Mouse (Mus musculus): ENCODE data around the gene Ice2.

Ice2 gene

DNA sequence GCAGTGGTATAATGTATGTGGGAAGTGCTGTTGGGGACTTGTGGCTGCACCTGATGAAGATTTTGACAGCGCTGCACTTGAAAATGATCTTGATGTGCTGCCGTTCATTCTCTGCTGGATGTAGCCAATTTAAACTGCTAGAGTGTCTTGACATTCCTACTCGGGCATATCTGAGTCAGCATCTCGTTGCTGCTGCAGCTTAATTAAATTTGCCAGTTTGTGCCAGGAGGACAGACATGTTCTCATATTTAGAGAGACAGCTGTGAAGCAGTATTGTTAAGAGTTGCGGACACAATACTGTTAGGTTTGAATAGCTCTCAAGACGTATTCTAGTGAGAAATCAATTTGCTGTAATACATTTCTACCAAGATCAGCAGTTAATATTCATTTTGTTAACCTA lies 7.0 kb downstream of the Ice2 start:
- no peak for DNase-seq (ENCODE audit: low read depth, low spot score)

DNA sequence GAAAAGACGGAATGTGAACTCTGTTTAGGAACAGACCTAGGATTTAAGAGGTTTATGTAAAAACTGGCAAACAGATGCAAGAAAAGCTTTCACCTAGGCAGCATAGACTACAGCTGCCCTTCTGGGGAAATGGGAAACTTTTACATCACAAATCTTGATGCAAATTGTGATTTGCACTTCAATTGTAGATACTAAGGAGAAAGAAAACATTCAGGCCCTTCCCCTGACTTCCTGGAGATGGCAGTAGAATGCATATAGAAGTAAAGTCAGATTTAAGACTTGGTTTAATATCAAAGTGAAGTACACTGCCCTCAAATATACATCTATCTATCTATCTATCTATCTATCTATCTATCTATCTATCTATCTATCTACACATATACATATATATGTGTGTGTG lies 21.8 kb downstream of the Ice2 start:
- DNase-seq (ENCODE audit: low read depth, low spot score) = peak; percentile 48

DNA sequence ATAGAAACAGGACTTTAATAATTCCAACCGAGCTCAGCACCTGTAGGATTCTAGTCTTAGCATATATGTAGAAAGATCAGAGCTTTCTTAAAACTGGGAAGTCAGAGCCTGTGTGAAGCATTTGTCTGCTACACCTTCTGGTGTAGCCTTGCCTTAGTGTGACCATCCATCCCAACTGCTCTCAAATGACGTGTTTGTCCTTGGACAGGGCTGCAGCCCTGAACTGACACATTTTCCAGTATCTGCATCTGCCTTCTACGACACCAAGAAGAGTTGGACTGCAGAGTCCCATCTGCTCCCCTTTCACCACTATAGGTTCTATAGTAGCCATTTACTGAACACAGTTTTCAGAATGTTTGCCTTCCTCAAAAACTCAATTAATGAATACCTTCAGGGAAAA lies 32.8 kb downstream of the Ice2 start:
- DNase-seq (ENCODE audit: low read depth, low spot score) = no peak

DNA sequence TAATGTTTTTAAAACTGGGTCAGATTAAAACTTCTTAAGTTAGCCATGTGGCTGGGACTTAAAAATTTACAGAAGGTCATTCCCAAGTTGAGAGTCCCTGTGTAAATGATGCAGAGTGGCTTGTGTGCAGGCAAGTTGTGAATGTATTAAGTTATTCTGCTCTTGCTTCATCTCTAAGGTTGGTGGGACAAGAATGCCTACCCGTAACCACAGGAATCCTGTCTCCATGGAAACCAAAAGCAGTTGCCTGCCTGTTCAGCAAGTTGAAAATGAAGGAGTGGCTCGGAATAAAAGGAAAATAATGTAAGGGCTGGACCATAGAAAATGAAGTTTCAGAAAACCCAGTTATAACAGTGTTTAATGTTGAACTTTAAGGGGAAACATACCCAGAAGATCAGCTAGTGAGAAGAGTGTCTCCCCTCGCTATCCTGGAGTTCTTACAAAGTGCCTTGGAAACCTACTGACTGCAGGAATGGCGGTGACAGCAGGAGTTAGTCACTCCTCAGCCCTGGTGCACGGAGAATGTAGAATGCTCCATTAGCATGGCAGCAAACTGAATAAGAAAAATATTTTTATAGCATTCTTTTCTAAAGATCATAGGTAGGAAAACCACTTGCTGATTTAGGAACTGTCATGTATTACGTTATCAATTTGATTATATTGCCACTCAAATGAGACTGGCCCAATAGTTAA lies 34.3 kb downstream of the Ice2 start:
- DNase-seq (ENCODE audit: low read depth, low spot score) = no peak

- DNase-seq (ENCODE audit: low read depth, low spot score) = no peak
Observed at GRCm38 (mm10) chr9:69435194-69435593, 37.5 kb downstream of the Ice2 start.

DNA sequence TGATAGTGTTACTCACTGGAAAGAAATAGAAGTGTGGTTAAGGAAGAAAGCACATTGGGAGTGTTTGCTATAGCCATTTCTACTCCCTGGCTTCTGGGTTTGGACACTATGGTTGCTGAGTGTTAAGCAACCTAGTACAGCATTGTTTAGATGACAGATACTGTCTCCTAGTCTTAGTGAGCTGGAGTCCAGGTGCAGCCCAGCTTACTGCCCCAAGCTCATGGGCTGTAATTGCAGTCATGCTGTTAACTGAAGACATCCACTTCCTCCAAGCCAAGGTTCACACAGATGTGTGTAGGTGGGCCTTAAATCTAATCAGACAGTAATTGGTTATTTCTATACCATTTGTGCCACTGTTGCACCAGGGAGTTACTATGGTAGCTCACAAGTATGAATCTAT lies 38.0 kb downstream of the Ice2 start:
- DNase-seq (ENCODE audit: low read depth, low spot score) = no peak

GRCm38 (mm10) chr9:69439805-69440357 lies 42.2 kb downstream of the Ice2 start:
- no peak for DNase-seq (ENCODE audit: low read depth, low spot score)

DNA sequence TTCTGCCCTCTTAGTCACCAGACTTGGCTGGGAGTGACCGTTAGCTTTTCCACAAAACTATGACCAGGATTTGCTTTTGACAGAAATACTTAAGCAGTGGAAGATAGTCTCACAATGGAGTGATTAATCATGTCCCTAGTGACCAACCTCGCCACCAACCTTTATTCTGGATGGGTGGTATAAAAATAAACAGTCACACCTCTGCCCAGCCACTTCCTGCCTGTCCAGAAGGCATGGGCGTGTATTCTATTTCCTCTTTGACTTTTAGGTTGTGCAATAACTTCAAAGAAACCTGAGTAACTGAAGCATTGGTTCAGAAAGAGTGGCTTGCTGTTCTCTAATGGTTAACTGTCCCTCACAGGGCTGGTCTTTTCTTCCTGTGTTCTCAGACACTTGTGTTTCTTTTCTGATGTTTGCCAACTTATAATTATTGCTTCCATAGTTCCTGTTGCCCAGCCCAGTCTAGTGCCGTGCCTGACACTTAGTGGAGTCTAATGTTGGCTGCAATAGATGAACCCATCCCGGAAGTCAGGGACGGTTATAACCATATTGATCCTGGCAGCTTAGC lies 44.8 kb downstream of the Ice2 start:
- no peak for DNase-seq (ENCODE audit: low read depth, low spot score)

DNA sequence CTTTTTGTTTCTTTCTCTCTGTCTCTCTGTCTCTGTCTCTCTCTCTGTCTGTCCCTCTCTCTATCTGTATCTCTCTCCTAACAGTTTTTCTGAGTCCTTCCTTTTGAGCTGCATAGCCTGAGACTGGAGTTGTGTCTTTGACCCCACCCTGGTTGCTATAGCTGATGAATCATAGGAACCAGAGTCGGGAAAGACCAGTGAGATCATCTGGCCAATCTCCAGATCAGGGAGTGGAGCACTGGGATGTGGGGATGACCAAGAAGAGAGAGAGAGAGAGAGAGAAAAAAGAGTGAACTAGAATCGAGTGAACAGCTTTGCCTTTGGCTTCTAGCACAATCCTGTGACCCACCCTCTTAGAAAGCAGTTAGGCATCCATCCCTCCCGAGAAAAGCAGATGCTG lies 45.5 kb downstream of the Ice2 start:
- DNase-seq (ENCODE audit: low read depth, low spot score) = no peak

GRCm38 (mm10) chr9:69448801-69449200 lies 51.1 kb downstream of the Ice2 start:
- DNase-seq (ENCODE audit: low read depth, low spot score) = no peak

DNA sequence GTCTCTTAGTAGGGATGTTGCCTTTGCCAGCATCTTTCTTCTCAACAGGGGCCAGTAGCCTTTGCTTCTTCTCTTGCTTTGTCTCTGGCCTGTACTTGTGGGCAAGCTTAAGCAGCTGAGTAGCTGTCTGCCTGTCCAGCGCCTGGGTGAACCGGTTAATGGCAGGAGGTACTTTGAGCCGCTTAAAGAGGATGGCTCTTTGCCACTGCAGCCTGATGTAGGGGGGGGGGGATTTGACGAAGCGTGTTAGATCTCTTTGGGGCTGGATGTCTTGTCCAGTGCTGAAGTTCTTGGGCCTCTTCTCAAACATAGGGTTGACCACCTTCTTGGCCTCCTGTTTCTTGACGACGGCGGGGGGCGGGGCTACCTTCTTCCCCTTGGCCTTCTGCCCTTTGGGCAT lies 52.9 kb downstream of the Ice2 start:
- DNase-seq (ENCODE audit: low read depth, low spot score) = no peak

- no peak for DNase-seq (ENCODE audit: low read depth, low spot score)
Observed at GRCm38 (mm10) chr9:69451886-69452810, 54.4 kb downstream of the Ice2 start.

DNA sequence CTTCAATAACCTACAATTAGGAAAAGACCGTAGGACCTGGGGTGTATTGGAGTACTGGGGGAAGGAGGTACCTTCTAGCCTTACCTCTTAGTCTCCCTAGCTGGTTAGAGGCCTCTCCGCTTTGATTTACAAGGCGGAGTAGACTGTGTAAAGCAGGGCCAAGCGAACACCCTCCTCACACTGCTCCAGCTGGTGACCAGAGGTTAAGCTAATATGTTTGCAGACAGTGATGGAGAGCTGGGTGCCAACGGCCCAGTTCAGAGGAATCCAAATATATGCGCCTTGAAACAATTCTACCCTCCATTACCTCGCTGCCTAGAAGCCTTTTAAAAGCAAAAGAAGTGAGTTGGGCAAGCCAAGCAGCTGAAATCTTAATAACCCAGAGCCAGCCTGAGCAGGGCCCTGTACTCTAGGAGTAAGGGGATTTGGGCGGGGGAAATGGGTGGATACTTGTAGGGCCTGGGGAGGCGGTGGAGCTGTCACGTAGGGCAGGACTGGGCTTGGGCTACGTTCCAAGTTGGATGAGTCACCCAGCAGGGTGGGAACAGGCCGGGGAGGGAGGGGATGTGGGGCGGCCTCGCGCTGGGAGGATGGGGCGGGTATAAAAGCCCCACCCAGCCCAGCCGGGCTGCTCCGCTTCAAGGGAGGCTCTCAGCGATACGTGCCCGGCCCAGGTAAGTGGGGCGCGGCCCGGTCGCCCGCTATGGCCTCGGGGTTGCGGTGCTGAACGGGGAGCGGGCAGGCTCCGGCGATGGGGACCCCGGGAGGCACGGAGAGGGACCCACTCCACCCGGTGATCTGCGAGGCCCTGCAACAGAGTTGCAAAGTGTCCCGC lies 55.6 kb downstream of the Ice2 start, which contains the start of gene Anxa2:
TSS of gene Anxa2 (plus strand) at position 555 of the 835 bp plus-strand sequence.
- peak; percentile 78 for DNase-seq (ENCODE audit: low read depth, low spot score)

GRCm38 (mm10) chr9:69453901-69454666 lies 56.4 kb downstream of the Ice2 start:
- DNase-seq (ENCODE audit: low read depth, low spot score) = no peak

DNA sequence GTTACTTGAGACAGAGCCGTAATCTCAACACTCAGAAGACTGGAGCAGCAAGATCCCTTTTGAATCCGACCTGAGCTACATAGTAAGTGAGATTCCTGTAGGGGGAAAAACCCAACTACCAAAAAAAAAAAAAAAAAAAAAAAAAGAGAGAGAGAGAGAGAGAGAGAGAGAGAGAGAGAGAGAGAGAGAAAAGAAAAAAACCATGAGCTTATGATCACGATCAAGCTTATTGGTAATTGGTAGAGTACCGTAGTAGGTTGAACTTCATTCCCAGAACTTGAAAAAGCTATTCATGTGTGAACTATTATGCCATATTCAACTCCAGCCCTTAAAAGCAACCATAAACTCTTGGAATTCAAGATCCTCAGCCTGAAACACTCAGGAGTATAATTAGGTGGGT lies 57.0 kb downstream of the Ice2 start:
- no peak for DNase-seq (ENCODE audit: low read depth, low spot score)

DNA sequence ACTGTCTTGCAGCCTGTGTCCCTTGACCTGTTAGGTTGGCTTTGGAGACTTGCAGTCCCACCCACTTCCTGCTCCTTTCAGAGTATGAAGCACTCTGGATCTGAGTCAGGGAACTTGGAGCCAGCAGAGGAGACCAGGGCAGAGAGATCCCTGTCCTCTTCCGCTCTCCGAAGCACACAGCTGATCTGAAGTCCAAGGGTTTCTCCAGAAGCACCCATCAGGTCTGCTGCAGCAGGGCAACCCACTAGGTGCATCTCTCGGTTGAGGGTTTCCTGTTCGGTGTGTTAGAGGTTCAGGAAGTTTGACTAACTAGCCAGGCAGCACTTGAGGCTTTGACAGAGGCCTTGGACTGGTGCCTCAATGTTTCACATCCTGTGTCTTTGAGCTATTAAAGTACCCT lies 57.7 kb downstream of the Ice2 start:
- DNase-seq (ENCODE audit: low read depth, low spot score) = no peak

DNA sequence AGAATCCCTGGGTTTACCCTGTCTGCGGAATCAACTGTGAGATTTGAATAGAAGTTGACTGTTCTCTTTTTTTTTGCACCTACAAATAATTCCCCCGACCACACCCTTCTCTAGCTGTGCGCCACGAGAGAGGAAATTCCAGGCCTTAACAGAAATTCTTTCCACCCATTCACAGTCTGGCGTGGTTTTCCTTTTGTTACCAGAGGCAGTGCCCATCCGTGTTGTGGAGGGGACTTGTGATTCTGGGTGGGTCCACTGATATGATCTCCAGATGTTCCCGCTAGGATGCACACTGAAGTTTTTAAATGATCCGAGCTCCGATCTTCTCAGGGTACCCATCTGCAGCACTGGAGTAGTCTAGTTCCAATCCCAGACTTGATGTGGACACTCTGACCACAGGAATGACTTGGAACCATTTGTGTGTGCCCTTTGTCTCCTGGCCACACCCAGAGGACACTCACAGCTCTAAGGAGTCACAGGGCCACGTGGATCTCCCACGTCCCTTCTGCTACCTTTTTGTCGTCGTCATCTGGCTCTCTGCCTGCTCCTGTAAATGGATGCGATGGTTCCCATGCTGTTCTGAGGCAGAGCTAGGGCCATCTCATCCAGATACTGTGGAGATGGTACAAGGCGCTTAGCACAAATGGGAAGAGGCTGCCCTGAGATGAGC lies 58.8 kb downstream of the Ice2 start:
- DNase-seq (ENCODE audit: low read depth, low spot score) = no peak

DNA sequence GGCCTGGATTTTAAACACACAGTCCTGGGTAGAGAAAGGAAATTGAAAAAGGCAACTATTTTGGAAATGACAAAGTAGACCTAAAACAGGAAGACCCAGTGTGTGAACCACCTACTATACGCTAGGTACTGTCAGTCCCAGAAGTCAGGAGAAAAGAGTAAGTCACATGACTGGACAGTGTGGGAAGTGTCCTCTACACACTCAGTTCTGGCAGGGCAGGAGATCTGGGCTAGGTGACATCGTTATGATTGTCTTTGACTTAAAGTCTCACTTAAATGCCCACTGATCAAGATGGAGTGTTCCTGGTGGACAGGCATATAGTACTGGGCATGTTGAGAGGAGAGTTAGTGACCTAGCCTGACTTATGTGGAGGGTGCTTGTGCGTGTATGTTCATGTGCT lies 59.4 kb downstream of the Ice2 start:
- no peak for DNase-seq (ENCODE audit: low read depth, low spot score)

GRCm38 (mm10) chr9:69457747-69458625 lies 60.3 kb downstream of the Ice2 start:
- DNase-seq (ENCODE audit: low read depth, low spot score) = peak; percentile 34
